Mouse (Mus musculus) testis, adult 2 months (tissue): ENCODE data around the gene Olfr523. TPM values are rescaled to one million over a fixed set of nuclear protein-coding genes. Genes with fewer than 3 reads are reported as not detected.
A peak's percentile ranks its signal among the peaks of the same experiment; 100 is the strongest.
"Not testable (repeated sequence)": the region's sequence is repeated elsewhere in the genome, so short reads cannot be mapped to it uniquely, and the experiment has no call there.

Source experiments
- H3K27ac ChIP-seq: fragments of 200-500 bp; 2 replicates; pipeline ENCODE4 v1.5.1; 2012; ENCODE audit warnings: low read depth, low read length; ENCODE audit not compliant: control insufficient read depth, insufficient read depth
- H3K27me3 ChIP-seq: fragments of 200-500 bp; 2 replicates; pipeline ENCODE4 v1.6.1; 2012; ENCODE audit warnings: mild to moderate bottlenecking, low read length, moderate library complexity; ENCODE audit not compliant: control insufficient read depth, insufficient read depth
- H3K36me3 ChIP-seq: fragments of 200-500 bp; 2 replicates; pipeline ENCODE4 v1.6.1; 2012; ENCODE audit warnings: mild to moderate bottlenecking, low read length; ENCODE audit not compliant: control insufficient read depth, insufficient read depth
- H3K4me1 ChIP-seq: fragments of 200-500 bp; 2 replicates; pipeline ENCODE4 v1.6.1; 2012; ENCODE audit warnings: low read length; ENCODE audit not compliant: control insufficient read depth, insufficient read depth
- H3K4me3 ChIP-seq: fragments of 200-500 bp; 2 replicates; pipeline ENCODE4 v1.5.1; 2012; ENCODE audit warnings: low read depth, mild to moderate bottlenecking, low read length, moderate library complexity, mixed read lengths; ENCODE audit not compliant: control insufficient read depth
- CTCF ChIP-seq: fragments of 200-500 bp; IDR thresholded peaks from 2 replicates; pipeline ENCODE4 v1.5.1; 2012; ENCODE audit warnings: low read depth, mild to moderate bottlenecking, inconsistent platforms, low read length, moderate library complexity; ENCODE audit not compliant: control insufficient read depth, insufficient read depth, insufficient replicate concordance
- POLR2A ChIP-seq: fragments of 200-500 bp; IDR thresholded peaks from 2 replicates; pipeline ENCODE4 v1.6.1; 2012; ENCODE audit warnings: low read depth, mild to moderate bottlenecking, inconsistent platforms, low read length, moderate library complexity; ENCODE audit not compliant: control insufficient read depth
- polyA plus RNA-seq: library from polyadenylated mRNA; depleted of rRNA; stranded (reverse); fragments of >200 nt; gene quantifications from 2 replicates; pipeline ENCODE4 v1.2.3, GENCODE M21; 2012; rRNA removed

Gene Olfr523
- polyA plus RNA-seq = not detected in 2 replicates

GRCm38 (mm10) chr7:140172936-140173335 lies at the start of gene Olfr523:
Gene Olfr523, plus strand, starts transcription at chr7:140173217.
- no peak for TF ChIP-seq POLR2A
- Histone ChIP-seq H3K4me3 (no peak within 1 kb of the TSS), H3K36me3 (no peaks in the 10 kb centered on the region), H3K27me3 (no peaks in the 10 kb centered on the region), H3K4me1 (no peaks in the 10 kb centered on the region), H3K27ac (no peak within 1 kb of the TSS)

- TF ChIP-seq CTCF (no peak), POLR2A (no peak)
- peaks cover 11% of the 10 kb centered on the region for H3K4me1 ChIP-seq
Observed at GRCm38 (mm10) chr7:140124382-140124781, 48.6 kb upstream of the Olfr523 start.

GRCm38 (mm10) chr7:140125278-140126021 lies 47.6 kb upstream of the Olfr523 start:
- TF ChIP-seq POLR2A (0 out of 2 replicates have a peak, but pooled peaks have one; percentile 48), CTCF (no peak)
- Histone ChIP-seq H3K27ac (peak overlapping the region; percentile 47), H3K4me3 (peak overlapping the region; percentile 71), H3K27me3 (no peaks in the 10 kb centered on the region), H3K4me1 (peaks cover 11% of the 10 kb centered on the region), H3K36me3 (no peaks in the 10 kb centered on the region)

More at GRCm38 (mm10) chr7:140124382-140124781, 48.6 kb upstream of the Olfr523 start:
- H3K27me3 ChIP-seq = no peaks in the 10 kb centered on the region
- H3K36me3 ChIP-seq = no peaks in the 10 kb centered on the region
- H3K4me3 ChIP-seq = no peak overlapping the region
- H3K27ac ChIP-seq = no peak overlapping the region

- no peaks in the 10 kb centered on the region for H3K36me3 ChIP-seq
- peaks cover 11% of the 10 kb centered on the region for H3K4me1 ChIP-seq
- no peak for TF ChIP-seq POLR2A
- TF ChIP-seq CTCF = no peak
- H3K27me3 ChIP-seq = no peaks in the 10 kb centered on the region
- H3K27ac ChIP-seq = peak overlapping the region; percentile 47; the same call in 1 of the 2 replicates
- peak overlapping the region; percentile 71 for H3K4me3 ChIP-seq
Observed at GRCm38 (mm10) chr7:140126022-140126350, 47.0 kb upstream of the Olfr523 start.

DNA sequence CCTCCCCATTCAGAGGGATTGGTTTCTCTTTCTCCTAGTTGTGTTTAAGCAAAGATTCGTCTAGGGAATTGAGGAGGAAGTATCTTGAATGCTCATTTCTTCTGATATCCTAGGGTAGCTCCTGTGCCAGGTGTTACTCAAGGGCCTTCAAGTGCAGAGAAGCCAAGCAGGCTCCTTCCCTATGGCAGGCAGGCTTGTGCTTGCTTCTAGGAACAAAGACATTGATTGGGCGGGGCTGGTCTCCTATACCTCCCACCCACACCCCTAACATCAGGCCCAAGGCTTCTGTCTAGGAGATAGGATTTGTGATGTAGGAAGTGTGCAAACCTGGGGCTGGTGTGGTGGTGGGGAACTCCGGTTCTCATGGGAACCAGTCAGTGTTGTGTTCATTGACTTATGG lies 46.1 kb upstream of the Olfr523 start:
- H3K27ac ChIP-seq = no peak overlapping the region
- no peak overlapping the region for H3K4me3 ChIP-seq
- TF ChIP-seq POLR2A (no peak), CTCF (no peak)
- no peaks in the 10 kb centered on the region for H3K27me3 ChIP-seq
- H3K36me3 ChIP-seq = no peaks in the 10 kb centered on the region
- H3K4me1 ChIP-seq = peaks cover 11% of the 10 kb centered on the region

DNA sequence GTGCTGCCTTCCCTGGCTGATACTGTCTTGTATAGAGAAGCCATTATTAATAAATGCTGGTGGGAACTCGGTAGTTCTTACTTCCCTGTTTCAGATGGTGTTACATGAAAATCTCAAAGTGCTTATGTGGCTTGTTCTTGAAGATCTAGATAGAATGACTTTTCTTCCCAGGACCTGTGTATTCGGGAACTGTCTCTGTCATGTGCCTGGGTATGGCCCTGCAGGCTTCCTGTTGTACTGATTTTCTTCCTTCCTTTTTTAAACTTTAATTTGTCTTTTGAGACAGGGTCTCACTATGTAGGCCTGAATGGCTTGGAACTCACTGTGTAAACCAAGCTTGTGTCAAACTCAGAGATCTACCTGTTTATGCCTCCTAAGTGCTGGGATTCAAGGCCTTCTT lies 45.1 kb upstream of the Olfr523 start:
- no peak for TF ChIP-seq CTCF
- no peak for TF ChIP-seq POLR2A
- Histone ChIP-seq H3K36me3 (no peaks in the 10 kb centered on the region), H3K27me3 (no peaks in the 10 kb centered on the region), H3K4me3 (no peak overlapping the region), H3K4me1 (peaks cover 11% of the 10 kb centered on the region), H3K27ac (no peak overlapping the region)

DNA sequence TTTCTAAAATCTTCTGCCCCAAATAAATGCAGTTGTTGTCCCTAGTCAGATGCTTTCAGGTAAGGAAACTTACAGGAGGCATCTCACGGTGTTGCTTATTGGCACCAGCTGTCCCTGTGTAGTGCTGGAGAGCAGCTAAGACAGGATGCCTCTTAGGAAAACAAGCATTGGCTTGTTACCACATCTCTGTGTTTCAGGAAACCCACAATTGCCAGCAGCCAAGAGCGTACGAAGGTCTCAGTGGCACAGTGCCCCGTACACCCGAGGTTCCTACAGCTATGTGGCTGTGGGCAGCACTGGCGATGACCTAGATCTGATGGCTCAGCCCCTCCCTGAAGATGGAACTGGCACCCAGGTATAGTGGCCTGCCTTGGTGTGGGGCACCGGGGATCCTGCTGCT lies 40.8 kb upstream of the Olfr523 start:
- H3K27ac ChIP-seq, H3K36me3 ChIP-seq, H3K27me3 ChIP-seq, H3K4me1 ChIP-seq, H3K4me3 ChIP-seq: not testable (repeated sequence)

DNA sequence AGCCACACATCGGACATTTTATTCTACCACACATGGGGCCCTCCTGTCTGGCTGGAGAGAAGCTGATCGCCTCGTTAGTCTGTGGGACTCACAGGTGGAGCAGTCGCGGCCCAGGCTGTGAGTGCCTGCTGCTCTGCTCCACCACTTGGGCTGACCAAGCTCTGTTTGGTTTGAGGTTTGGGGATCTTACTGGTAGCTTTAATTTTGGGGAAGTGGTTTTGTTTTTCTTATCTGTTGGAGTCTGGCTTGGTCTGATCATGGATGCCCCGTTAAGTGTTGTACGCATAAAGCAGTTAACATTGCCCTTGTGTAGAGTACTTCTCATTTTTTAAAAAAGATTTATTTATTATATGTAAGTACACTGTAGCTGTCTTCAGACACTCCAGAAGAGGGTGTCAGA lies 39.0 kb upstream of the Olfr523 start:
- H3K27ac ChIP-seq, H3K4me3 ChIP-seq, H3K4me1 ChIP-seq, H3K27me3 ChIP-seq, H3K36me3 ChIP-seq: not testable (repeated sequence)
